Mouse (Mus musculus) lung, adult 2 months (tissue): Measurements from ENCODE around the gene Cldn2.

Source experiments
- CTCF ChIP-seq: fragments of 200-500 bp; IDR thresholded peaks from 2 replicates; pipeline ENCODE4 v1.5.1; 2011; ENCODE audit warnings: mild to moderate bottlenecking, low read length, control low read depth; ENCODE audit not compliant: insufficient read depth
- POLR2A ChIP-seq: fragments of 200-500 bp; IDR thresholded peaks from 2 replicates; pipeline ENCODE4 v1.6.1; 2011; ENCODE audit warnings: low read depth, mild to moderate bottlenecking, control low read depth, low read length, borderline replicate concordance; ENCODE audit errors: extremely low read depth

GRCm38 (mm10) chrX:139762546-139762945 lies 38.1 kb upstream of the Cldn2 start:
- TF ChIP-seq CTCF (no peak), POLR2A (no peak)
